ENCODE assay signal across 16 mouse cellular contexts in genomic region chr8:125624287-125624686, GRCm38 (mm10). TPM values are rescaled to one million over a fixed set of nuclear protein-coding genes. Genes with fewer than 3 reads are reported as not detected.
DNase-seq lines count a peak whose midpoint lies in the region; ATAC-seq and TF ChIP-seq lines count a peak whose summit lies in the region.
"Had no signal": no experiment of that assay in that cellular context is flagged by ENCODE, and none has a peak within 500 bp of the region (broad histone marks: within the 10 kb centered on the region; RNA-seq: fewer than 3 reads in every experiment).

No protein-coding gene starts in this region.

- peaks cover 6% of the 10 kb centered on the region; the same call in 1 of the 2 replicates for H3K9me3 ChIP-seq in heart, embryonic 11.5 days (replicated peaks; ENCODE audit: control insufficient read depth, low read length)
- H3K9me3 ChIP-seq: liver, embryonic 15.5 days had no signal

- intact Hi-C loops in heart, adult 2 months (cut with DNase I), result no loop called here
- intact Hi-C loops in left cerebral cortex, postnatal 4 days (cut with DNase I), result no loop called here

- no peak for TF ChIP-seq EP300 in heart, adult 2 months (IDR thresholded peaks at IDR 0.05; ENCODE audit: insufficient read depth, low read depth, low read length)

- H3K36me3 ChIP-seq in heart, embryonic 11.5 days (ENCODE audit: control insufficient read depth, insufficient read depth, low read length), result no peaks in the 10 kb centered on the region
- H3K36me3 ChIP-seq in heart, adult 2 months (ENCODE audit: control insufficient read depth, insufficient read depth, low read length), result no peaks in the 10 kb centered on the region
- H3K36me3 ChIP-seq: hindbrain, embryonic 13.5 days; liver, embryonic 15.5 days had no signal

- in situ Hi-C loops in Patski (cut with MboI; ENCODE audit: low pct_unique_long_range_greater_than_20kb), result no loop called here

- no peak overlapping the region for H3K9ac ChIP-seq in heart, embryonic 11.5 days (ENCODE audit: low read depth, low read length)
- no peak overlapping the region for H3K9ac ChIP-seq in heart, adult 2 months (ENCODE audit: low read depth, low read length)
- H3K9ac ChIP-seq: hindbrain, embryonic 13.5 days; liver, embryonic 15.5 days had no signal

- H3K4me3 ChIP-seq in heart, embryonic 11.5 days (ENCODE audit: low read depth, low read length), result no peak overlapping the region
- H3K4me3 ChIP-seq in heart, adult 2 months, result no peak overlapping the region
- H3K4me3 ChIP-seq: hindbrain, embryonic 13.5 days; liver, embryonic 15.5 days had no signal

- POLR2A ChIA-PET in Patski (lab: Charles Lee), result no interaction called here

- WGBS in heart, embryonic 11.5 days (ENCODE audit: insufficient replicate concordance), result 36% methylated on average over 8 of the region's 8 CpGs
- 18% methylated on average over 8 of the region's 8 CpGs for WGBS in heart, adult 2 months

- peaks cover 24% of the 10 kb centered on the region for H3K4me1 ChIP-seq in heart, embryonic 11.5 days (ENCODE audit: control insufficient read depth, insufficient read depth, low read length)
- H3K4me1 ChIP-seq in heart, adult 2 months (ENCODE audit: control insufficient read depth, insufficient read depth, low read length), result peaks cover 3% of the 10 kb centered on the region
- H3K4me1 ChIP-seq: megakaryocyte, embryonic 14.5 days had no signal

- peak overlapping the region; percentile 46; the same call in 1 of the 2 replicates for H3K27ac ChIP-seq in heart, embryonic 11.5 days (ENCODE audit: low read depth, low read length)
- no peak overlapping the region for H3K27ac ChIP-seq in heart, adult 2 months
- H3K27ac ChIP-seq: hindbrain, embryonic 13.5 days; liver, embryonic 15.5 days had no signal

- ATAC-seq in heart, embryonic 11.5 days (replicated peaks; ENCODE audit: insufficient number of reproducible peaks, low FRiP score, low TSS enrichment), result no peak
- peak; percentile 26 for ATAC-seq in Patski
- ATAC-seq: CD4-positive, CD25-positive, alpha-beta regulatory T cell, adult 4 months had no signal

- no peak for DNase-seq in heart, adult 2 months
- DNase-seq in left cerebral cortex, adult 18-20 months (ENCODE audit: low spot score in 2 of 2), result peak; percentile 21 to 35
- DNase-seq in left cerebral cortex, postnatal 4 days, result no peak
- DNase-seq in Patski (ENCODE audit: low read depth, low spot score), result no peak
- DNase-seq in right cerebral cortex, postnatal 14 days, result peak; percentile 11
- DNase-seq in thymus, postnatal 0 days (ENCODE audit: low spot score), result no peak
- no peak for DNase-seq in adrenal gland, adult 2 months
- DNase-seq: adrenal gland, postnatal 10 days; gastrocnemius, postnatal 10 days; kidney, adult 2 months; thymus, postnatal 25 days had no signal

- no peak for TF ChIP-seq CTCF in heart, adult 2 months (IDR thresholded peaks at IDR 0.05)
- no peak for TF ChIP-seq CTCF in Patski (IDR thresholded peaks at IDR 0.05)

- CTCF ChIA-PET in Patski (lab: Charles Lee), result no interaction called here

- TF ChIP-seq POLR2A in heart, adult 2 months (IDR thresholded peaks at IDR 0.05; ENCODE audit: insufficient read depth, low read depth, low read length), result no peak

- no peak overlapping the region for H3K4me2 ChIP-seq in heart, embryonic 11.5 days
- H3K4me2 ChIP-seq: hindbrain, embryonic 13.5 days; liver, embryonic 15.5 days had no signal

- H3K27me3 ChIP-seq in heart, embryonic 11.5 days (ENCODE audit: control insufficient read depth, insufficient read depth, low read length), result no peaks in the 10 kb centered on the region
- H3K27me3 ChIP-seq in heart, adult 2 months (ENCODE audit: control insufficient read depth, insufficient read depth, low read length), result no peaks in the 10 kb centered on the region
- H3K27me3 ChIP-seq in Patski, result no peaks in the 10 kb centered on the region
- H3K27me3 ChIP-seq: hindbrain, embryonic 13.5 days; liver, embryonic 15.5 days; megakaryocyte, embryonic 14.5 days had no signal

- no peaks in the 10 kb centered on the region for H3K79me2 ChIP-seq in heart, adult 2 months (replicated peaks; ENCODE audit: control insufficient read depth, insufficient read depth, low read length)

RNA-seq across cellular contexts. Expression of gene Map10, which starts 45.3 kb away (rescaled TPM):
- polyA plus RNA-seq in heart, embryonic 11.5 days (2014; fragmentation: Nextera tagmentation; extraction: Ambion mirVana), result 6.1 and 8.1 TPM in 2 replicates
- total RNA-seq in heart, adult 2 months (2021), result 1 to 10 TPM; 4.9 to 5.9 TPM
- polyA plus RNA-seq in heart, adult 2 months (2012; rRNA removed), result 1.5 and 2.6 TPM in 2 replicates
- 1 to 10 TPM; 4.5 to 4.8 TPM for total RNA-seq in left cerebral cortex, adult 18-20 months (2021)
- total RNA-seq in left cerebral cortex, postnatal 4 days (2021), result 1 to 10 TPM; 7.8 to 8.4 TPM
- not detected for polyA plus RNA-seq in Patski (2021)
- polyA plus RNA-seq in thymus, postnatal 0 days (2015; fragmentation: Nextera tagmentation; extraction: Ambion mirVana), result 2.5 and 3.5 TPM in 2 replicates
- 1 to 10 TPM; 2.9 to 5.5 TPM for total RNA-seq in adrenal gland, adult 2 months (2021)
- 3.0 and 3.2 TPM in 2 replicates for polyA plus RNA-seq in adrenal gland, adult 2 months (2012; rRNA removed)

RNA-seq across cellular contexts. Expression of gene Sipa1l2, which starts 54.7 kb away (rescaled TPM):
- polyA plus RNA-seq in heart, embryonic 11.5 days (2014; fragmentation: Nextera tagmentation; extraction: Ambion mirVana), result 16.8 and 19.4 TPM in 2 replicates
- 10 to 100 TPM; 42.9 to 45.4 TPM for total RNA-seq in heart, adult 2 months (2021)
- polyA plus RNA-seq in heart, adult 2 months (2012; rRNA removed), result 27.0 and 40.5 TPM in 2 replicates
- 10 to 100 TPM; 42.4 to 43.1 TPM for total RNA-seq in left cerebral cortex, adult 18-20 months (2021)
- total RNA-seq in left cerebral cortex, postnatal 4 days (2021), result 10 to 100 TPM; 43.2 to 46.9 TPM
- polyA plus RNA-seq in Patski (2021), result 20.4 TPM
- polyA plus RNA-seq in thymus, postnatal 0 days (2015; fragmentation: Nextera tagmentation; extraction: Ambion mirVana), result 3.0 and 3.4 TPM in 2 replicates
- 10 to 100 TPM; 43.5 to 55.8 TPM for total RNA-seq in adrenal gland, adult 2 months (2021)
- 36.0 and 51.6 TPM in 2 replicates for polyA plus RNA-seq in adrenal gland, adult 2 months (2012; rRNA removed)

Comparison
In these comparisons a context has a peak if more than half of its experiments do, and no peak if none do; other contexts are left out.
1. DNase-seq: peak in left cerebral cortex, adult 18-20 months (2 of 2) and right cerebral cortex, postnatal 14 days (single experiment); none in heart, adult 2 months (0 of 2), left cerebral cortex, postnatal 4 days (single experiment), Patski (single experiment), thymus, postnatal 0 days (single experiment) and adrenal gland, adult 2 months (single experiment).